Mouse (Mus musculus) c-Kit-negative CD71-positive TER-119-positive erythroid progenitor cells, embryonic 14.5 days (primary cell): ENCODE data around the gene Tra2b.
"Not testable (repeated sequence)": the region's sequence is repeated elsewhere in the genome, so short reads cannot be mapped to it uniquely, and the experiment has no call there.

ENCODE experiments used
- DNase-seq: peaks from one replicate; pipeline ENCODE4 v3.0.0-alpha.2; 2013; ENCODE audit warnings: low read depth, low spot score

The Tra2b gene

DNA sequence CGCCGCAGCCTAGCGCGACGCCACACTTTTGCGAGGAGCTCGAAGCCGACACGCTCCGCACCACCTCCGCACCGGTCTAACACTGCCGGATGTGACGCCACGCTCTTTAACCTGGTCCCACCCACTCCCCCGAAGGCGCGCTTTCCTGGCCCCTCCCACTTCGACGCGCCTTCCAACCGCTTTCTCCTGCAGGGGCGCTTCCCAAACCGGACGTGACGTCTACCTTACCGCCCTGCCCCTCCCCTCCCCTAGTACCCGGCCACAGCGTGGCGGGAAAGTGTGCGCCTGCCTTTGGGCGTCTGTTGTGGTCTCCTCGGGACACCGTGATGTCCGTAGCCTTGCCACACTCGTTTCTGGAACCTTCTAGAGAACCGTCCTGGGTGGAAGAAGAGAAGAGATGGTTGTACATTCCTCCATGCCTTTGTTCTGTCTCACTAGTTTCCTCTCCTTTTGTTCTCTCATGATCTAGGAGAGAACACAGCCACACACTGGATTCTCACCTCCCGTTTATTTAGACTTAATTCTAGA lies at the start of gene Tra2b:
Tra2b (minus strand) TSS at position 157 of the 528 bp plus-strand sequence.
- DNase-seq, result peak; percentile 96

GRCm38 (mm10) chr16:22310649-22311048 lies 44.8 kb upstream of the Tra2b start:
- no peak for DNase-seq

GRCm38 (mm10) chr16:22302606-22303005 lies 36.8 kb upstream of the Tra2b start:
- no peak for DNase-seq

DNA sequence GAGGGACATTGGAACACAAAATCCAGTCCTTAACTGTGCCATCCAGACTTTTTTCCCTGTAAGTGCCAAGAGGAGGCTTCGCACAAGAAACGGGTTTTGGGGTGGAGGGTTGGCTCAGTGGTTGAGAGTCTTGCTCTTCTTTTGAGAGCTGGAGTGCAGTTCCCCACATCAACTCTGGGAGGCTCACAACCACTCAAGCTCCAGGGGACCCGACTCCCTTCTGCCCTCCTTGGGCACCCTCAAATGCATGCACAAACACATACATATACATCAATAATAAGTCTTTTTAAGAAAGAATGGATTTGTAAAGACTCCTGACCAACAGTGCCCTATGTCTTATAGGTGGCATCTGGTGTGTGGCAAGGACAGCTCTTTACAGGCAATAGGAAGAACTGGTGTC lies 35.6 kb upstream of the Tra2b start:
- no peak for DNase-seq

GRCm38 (mm10) chr16:22296901-22297300 lies 31.1 kb upstream of the Tra2b start:
- DNase-seq, result no peak

DNA sequence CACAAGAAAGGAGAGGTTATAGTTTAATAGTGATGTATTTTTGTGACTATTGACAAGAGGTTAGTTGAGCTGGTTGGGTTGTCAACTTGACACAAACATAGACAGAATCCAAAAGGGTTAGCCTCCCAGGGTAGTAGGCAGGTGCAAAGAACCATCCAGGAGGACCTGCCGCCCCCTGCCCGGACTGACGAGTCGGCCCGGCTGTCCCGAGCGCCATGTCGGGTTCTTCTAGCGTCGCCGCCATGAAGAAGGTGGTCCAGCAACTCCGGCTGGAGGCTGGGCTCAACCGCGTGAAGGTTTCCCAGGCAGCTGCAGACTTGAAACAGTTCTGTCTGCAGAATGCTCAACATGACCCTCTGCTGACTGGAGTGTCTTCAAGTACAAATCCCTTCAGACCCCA lies 29.0 kb upstream of the Tra2b start:
- not testable (repeated sequence) for DNase-seq

DNA sequence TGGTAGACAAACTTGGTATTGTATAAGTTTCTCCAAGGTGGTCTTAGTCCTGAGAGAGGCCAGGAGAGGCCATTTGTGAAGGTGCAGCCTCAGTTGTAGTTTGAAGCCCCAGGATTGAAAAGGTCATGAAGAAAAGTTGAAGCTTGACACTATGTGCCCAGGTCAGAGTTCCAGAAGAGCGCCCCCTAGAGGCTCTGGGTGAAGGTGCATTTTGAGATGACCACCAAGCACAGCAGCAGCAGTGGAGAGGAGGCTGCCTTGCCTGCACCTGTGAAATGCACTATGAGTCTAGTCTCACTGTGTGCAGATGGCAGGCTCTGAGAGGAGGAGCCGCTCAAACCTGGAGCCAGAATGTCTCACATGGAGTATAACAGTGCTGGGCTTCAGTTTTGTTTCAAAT lies 27.8 kb upstream of the Tra2b start:
- no peak for DNase-seq

- DNase-seq, result no peak
Measured at GRCm38 (mm10) chr16:22292394-22292793, 26.6 kb upstream of the Tra2b start.

DNA sequence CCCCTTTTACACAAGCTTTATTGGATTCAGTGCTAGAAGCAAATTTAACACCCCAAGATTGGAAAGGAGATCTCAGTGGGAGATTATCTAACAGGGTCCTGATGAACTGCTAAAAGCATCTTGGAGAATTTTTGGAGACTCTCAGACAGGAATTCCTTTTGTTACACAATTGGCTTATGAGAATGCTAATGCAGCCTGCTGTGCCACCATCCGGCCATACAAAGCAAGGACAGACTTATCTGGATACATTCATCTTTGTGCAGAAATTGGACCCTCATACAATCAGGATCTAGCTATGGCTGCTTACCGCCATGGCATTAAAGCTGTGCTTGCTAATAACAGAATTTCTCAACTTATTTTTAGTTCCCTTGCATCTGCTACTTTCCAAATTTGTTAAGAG lies 23.8 kb upstream of the Tra2b start:
- no peak for DNase-seq

DNA sequence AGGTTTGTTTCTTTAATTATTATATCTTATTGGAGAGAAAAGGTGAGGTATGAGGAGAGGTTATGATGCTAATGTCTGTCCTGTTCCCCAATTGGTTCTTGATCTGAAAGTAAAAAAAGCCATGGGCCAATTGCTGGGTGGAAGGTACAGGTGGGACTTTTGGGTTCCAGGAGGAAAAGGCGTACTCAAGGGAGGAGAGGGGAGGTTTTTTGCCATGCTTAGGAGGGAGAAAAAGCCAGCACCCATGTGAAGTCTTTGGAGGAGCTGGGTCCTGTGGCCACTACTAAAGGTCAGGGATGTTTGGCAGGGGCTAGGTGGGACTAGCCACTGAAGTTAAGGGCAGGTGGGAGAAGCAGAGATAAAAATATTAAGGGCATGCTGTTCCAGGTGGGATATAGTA lies 21.2 kb upstream of the Tra2b start:
- no peak for DNase-seq

- DNase-seq, result no peak
Measured at GRCm38 (mm10) chr16:22276536-22276935, 10.7 kb upstream of the Tra2b start.

- no peak for DNase-seq
Measured at GRCm38 (mm10) chr16:22275142-22275541, 9.3 kb upstream of the Tra2b start.

- no peak for DNase-seq
Measured at GRCm38 (mm10) chr16:22270491-22270890, 4.7 kb upstream of the Tra2b start.

- DNase-seq, result no peak
Measured at GRCm38 (mm10) chr16:22266384-22266783, 579 bp upstream of the Tra2b start.

DNA sequence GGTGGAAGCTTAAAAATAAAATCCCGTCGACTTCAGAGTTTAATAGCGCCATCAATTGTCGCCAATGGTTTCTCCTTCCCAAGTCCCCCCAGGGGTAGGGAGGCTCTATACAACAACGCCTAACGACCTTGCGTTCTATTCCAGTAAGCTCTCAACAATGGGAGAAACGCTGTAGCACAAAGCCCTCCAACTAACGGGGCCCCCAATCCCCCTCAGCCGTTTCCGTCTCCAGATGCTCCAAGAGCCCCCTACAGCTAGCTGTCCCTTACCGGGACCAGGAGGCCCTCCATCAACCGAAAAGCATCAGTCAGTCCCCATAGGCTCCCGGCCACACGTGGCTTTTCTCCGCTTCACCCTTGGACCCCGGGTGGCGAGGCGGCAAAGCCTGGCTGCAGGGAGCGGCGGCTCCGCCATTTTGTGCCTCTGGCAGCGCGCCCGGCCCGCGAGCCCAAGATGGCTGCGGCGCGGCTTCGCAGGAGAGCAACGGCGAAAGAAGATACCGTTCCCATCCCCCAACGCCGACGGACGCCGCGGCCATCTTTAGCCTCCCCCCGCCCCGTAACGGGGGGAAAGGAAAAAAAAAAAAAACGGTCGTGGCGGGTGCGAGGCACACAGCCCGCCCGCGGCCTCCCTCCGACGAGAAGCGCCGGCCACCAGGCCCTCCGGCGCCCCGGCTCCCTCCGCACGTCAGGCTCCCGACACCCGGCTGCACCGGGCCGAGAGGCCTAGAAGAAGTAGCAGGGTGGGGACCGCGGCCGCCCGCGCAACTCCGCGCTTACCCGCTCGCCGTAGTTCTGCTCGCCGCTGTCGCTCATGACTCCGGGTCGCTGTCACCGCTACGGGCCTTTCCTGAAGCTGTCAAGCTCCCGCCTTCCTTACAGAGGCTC lies 600 bp downstream of the Tra2b start:
- DNase-seq, result peak; percentile 58

GRCm38 (mm10) chr16:22264232-22264961 lies 1.4 kb downstream of the Tra2b start:
- DNase-seq, result peak; percentile 31

DNA sequence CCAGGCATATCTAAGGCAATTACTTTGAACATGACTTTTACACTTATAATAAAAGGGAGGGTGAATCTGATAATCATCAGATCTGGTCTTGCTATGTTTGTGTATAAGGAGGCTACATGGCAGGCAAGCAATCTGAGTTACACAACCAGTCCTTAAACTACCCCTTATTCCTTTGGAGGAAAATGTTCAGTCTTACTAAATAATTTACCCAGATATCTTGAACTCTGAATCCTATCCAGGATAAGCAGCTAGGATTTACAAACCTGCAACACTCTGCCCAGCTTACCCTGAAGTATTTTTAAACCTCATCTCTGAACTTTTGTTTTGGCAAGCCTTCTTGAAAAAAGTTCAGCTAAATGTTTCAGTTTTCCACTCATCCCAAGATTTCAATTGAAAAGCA lies 2.7 kb downstream of the Tra2b start:
- no peak for DNase-seq

GRCm38 (mm10) chr16:22261563-22261962 lies 4.2 kb downstream of the Tra2b start:
- DNase-seq, result no peak

- no peak for DNase-seq
Measured at GRCm38 (mm10) chr16:22260423-22261143, 5.2 kb downstream of the Tra2b start.

- DNase-seq, result not testable (repeated sequence)
Measured at GRCm38 (mm10) chr16:22252255-22252654, 13.6 kb downstream of the Tra2b start.

GRCm38 (mm10) chr16:22250307-22250706 lies 15.5 kb downstream of the Tra2b start:
- DNase-seq, result no peak

GRCm38 (mm10) chr16:22249754-22250153 lies 16.1 kb downstream of the Tra2b start:
- no peak for DNase-seq
